Mouse (Mus musculus) testis, adult 2 months (tissue): ENCODE measurements around the gene Grm7. TPM values are rescaled to one million over a fixed set of nuclear protein-coding genes. Genes with fewer than 3 reads are reported as not detected.

ENCODE experiments used
- H3K27ac ChIP-seq: fragments of 200-500 bp; 2 replicates; pipeline ENCODE4 v1.5.1; 2012; ENCODE audit warnings: low read depth, low read length; ENCODE audit not compliant: control insufficient read depth, insufficient read depth
- H3K27me3 ChIP-seq: fragments of 200-500 bp; 2 replicates; pipeline ENCODE4 v1.6.1; 2012; ENCODE audit warnings: mild to moderate bottlenecking, low read length, moderate library complexity; ENCODE audit not compliant: control insufficient read depth, insufficient read depth
- H3K36me3 ChIP-seq: fragments of 200-500 bp; 2 replicates; pipeline ENCODE4 v1.6.1; 2012; ENCODE audit warnings: mild to moderate bottlenecking, low read length; ENCODE audit not compliant: control insufficient read depth, insufficient read depth
- H3K4me1 ChIP-seq: fragments of 200-500 bp; 2 replicates; pipeline ENCODE4 v1.6.1; 2012; ENCODE audit warnings: low read length; ENCODE audit not compliant: control insufficient read depth, insufficient read depth
- H3K4me3 ChIP-seq: fragments of 200-500 bp; 2 replicates; pipeline ENCODE4 v1.5.1; 2012; ENCODE audit warnings: low read depth, mild to moderate bottlenecking, low read length, moderate library complexity, mixed read lengths; ENCODE audit not compliant: control insufficient read depth
- CTCF ChIP-seq: fragments of 200-500 bp; IDR thresholded peaks from 2 replicates; pipeline ENCODE4 v1.5.1; 2012; ENCODE audit warnings: low read depth, mild to moderate bottlenecking, inconsistent platforms, low read length, moderate library complexity; ENCODE audit not compliant: control insufficient read depth, insufficient read depth, insufficient replicate concordance
- POLR2A ChIP-seq: fragments of 200-500 bp; IDR thresholded peaks from 2 replicates; pipeline ENCODE4 v1.6.1; 2012; ENCODE audit warnings: low read depth, mild to moderate bottlenecking, inconsistent platforms, low read length, moderate library complexity; ENCODE audit not compliant: control insufficient read depth
- polyA plus RNA-seq: library from polyadenylated mRNA; depleted of rRNA; stranded (reverse); fragments of >200 nt; gene quantifications from 2 replicates; pipeline ENCODE4 v1.2.3, GENCODE M21; 2012

The Grm7 gene
- polyA plus RNA-seq, 1 experiment = 0.58 TPM

- H3K27me3 ChIP-seq = no peaks in the 10 kb centered on the region
- no peak overlapping the region for H3K4me3 ChIP-seq
- no peaks in the 10 kb centered on the region for H3K4me1 ChIP-seq
- H3K36me3 ChIP-seq = no peaks in the 10 kb centered on the region
- no peak for TF ChIP-seq POLR2A
- TF ChIP-seq CTCF = no peak
- H3K27ac ChIP-seq = no peak overlapping the region
Measured at GRCm38 (mm10) chr6:111369013-111369412, 723.6 kb downstream of the Grm7 start.

DNA sequence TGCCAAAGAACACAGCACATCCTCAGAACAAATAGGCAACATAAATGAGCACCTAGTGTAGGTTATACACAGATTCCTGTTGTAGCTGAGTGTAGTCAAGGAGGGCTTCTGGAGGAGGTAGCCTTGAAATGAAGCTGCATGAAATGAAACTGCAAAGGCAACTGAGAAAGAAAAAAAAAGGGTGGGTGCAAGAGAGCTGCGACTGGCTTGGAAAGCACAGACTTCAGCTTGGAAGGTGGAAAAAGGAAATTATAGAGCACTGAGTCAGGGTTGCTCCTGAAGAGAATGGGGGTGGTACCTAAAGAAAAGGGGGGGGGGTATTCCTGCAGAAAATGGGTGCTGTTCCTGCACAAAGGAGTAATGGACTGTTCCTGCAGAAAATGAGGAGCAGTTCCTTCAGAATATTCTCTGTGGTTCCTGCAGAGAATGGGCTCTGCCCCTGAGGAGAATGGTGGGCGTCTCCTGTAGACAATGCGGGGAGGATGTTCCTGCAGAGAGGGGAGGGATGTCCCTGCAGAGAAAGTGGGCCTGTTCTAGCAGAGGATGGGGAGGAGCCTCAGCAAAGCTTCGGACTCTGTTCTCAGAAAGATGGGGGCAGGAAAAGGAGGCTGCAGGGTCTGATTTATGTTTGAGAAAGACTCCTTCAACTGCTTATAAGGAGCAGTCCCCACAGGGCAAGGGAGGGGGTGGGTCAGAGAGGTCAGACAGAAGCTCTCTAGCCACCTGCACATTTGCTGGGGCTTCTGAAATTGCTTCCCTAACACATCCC, 726.4 kb downstream of the Grm7 start:
- H3K27me3 ChIP-seq = no peaks in the 10 kb centered on the region
- H3K4me3 ChIP-seq = no peak overlapping the region
- TF ChIP-seq CTCF (no peak), POLR2A (no peak)
- no peak overlapping the region for H3K27ac ChIP-seq
- H3K36me3 ChIP-seq = no peaks in the 10 kb centered on the region
- no peaks in the 10 kb centered on the region for H3K4me1 ChIP-seq

DNA sequence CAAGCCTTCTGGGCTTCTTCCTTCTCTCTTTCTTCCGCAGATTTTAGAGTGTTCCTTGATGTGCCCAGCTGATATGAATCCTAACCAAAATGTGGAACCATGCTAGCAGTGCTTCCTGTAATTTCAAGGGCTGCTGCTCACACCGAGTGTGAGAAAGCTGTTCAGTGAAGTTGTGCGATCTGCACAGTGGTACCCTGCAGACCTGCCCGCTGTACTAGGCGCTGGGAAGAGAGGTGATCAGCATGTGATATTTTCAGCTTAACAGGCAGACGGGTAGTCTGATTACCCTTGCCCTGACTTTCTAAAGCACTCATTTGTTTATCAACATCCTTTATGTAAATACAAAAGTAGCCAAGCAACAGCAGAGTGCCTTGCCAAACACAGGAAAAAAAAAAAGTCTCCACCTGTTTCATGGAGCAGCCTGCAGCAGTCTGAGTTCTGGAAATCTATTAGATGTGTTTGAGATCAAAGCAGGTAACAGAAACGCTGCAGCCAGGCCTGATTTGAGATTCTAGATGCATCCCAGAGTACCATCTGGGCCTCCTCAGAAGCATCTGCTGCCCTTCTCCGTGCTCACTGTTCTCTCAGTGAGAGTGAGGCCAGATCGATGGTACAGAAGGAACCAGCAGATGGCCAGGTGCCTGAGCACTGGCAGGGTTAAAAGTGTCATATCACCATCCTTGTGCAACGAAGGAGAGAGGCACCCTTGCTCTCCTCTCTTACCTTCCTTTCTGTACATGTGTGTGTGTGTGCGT, 727.4 kb downstream of the Grm7 start:
- no peaks in the 10 kb centered on the region for H3K27me3 ChIP-seq
- no peak overlapping the region for H3K4me3 ChIP-seq
- no peak for TF ChIP-seq CTCF
- no peak for TF ChIP-seq POLR2A

GRCm38 (mm10) chr6:111380710-111381109, 735.3 kb downstream of the Grm7 start:
- Histone ChIP-seq H3K36me3 (no peaks in the 10 kb centered on the region), H3K27ac (no peak overlapping the region), H3K4me3 (no peak overlapping the region), H3K27me3 (no peaks in the 10 kb centered on the region), H3K4me1 (no peaks in the 10 kb centered on the region)
- TF ChIP-seq CTCF (no peak), POLR2A (no peak)

More for the DNA sequence above, 727.4 kb downstream of the Grm7 start:
- Histone ChIP-seq H3K27ac (no peak overlapping the region), H3K4me1 (no peaks in the 10 kb centered on the region), H3K36me3 (no peaks in the 10 kb centered on the region)

- Histone ChIP-seq H3K4me3 (no peak overlapping the region), H3K36me3 (no peaks in the 10 kb centered on the region), H3K27me3 (no peaks in the 10 kb centered on the region), H3K4me1 (no peaks in the 10 kb centered on the region), H3K27ac (no peak overlapping the region)
- no peak for TF ChIP-seq POLR2A
- no peak for TF ChIP-seq CTCF
Measured at GRCm38 (mm10) chr6:111408750-111409149, 763.4 kb downstream of the Grm7 start.

GRCm38 (mm10) chr6:111424737-111425136, 779.4 kb downstream of the Grm7 start:
- H3K4me1 ChIP-seq = no peaks in the 10 kb centered on the region
- H3K27me3 ChIP-seq = no peaks in the 10 kb centered on the region
- H3K4me3 ChIP-seq = no peak overlapping the region
- TF ChIP-seq POLR2A (no peak), CTCF (no peak)
- no peak overlapping the region for H3K27ac ChIP-seq
- no peaks in the 10 kb centered on the region for H3K36me3 ChIP-seq

GRCm38 (mm10) chr6:111446228-111446627, 800.8 kb downstream of the Grm7 start:
- no peak overlapping the region for H3K4me3 ChIP-seq
- TF ChIP-seq CTCF (no peak), POLR2A (no peak)

More at GRCm38 (mm10) chr6:111446228-111446627, 800.8 kb downstream of the Grm7 start:
- Histone ChIP-seq H3K36me3 (no peaks in the 10 kb centered on the region), H3K4me1 (no peaks in the 10 kb centered on the region), H3K27ac (no peak overlapping the region), H3K27me3 (no peaks in the 10 kb centered on the region)
